Mouse (Mus musculus): ENCODE data around the gene Ahr. TPM values are rescaled to one million over a fixed set of nuclear protein-coding genes. Genes with fewer than 3 reads are reported as not detected.

Gene Ahr
- polyA plus RNA-seq (2015; fragmentation: Nextera tagmentation; extraction: Ambion mirVana), result 6.5 and 7.6 TPM in 2 replicates

DNA sequence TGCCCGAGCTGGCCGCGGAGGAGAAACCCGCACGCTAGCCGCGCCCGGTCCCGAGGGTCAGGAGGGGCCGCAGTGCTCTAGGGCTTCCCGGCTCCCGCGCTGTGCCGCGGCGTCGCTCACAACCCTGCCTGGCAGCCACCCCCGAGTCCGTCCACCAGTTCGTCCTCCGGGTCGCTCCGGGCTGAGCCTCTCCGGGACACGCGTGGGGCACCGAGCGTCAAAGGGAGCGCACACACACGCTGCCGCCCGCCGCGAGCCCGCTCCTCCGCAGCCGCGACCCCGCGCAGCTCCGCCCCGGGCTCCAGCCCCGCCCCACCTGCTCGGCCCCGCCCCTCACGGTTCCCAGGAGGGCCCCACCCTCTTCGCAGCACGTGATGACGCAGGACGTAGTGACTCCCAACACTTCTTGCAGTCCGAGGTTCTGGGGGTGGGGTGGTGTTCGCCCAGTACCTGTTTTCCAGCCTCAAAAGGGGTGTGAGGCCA lies at the start of gene Ahr:
Gene Ahr, minus strand, starts transcription at position 285 of the 483 bp plus-strand sequence.
- Histone ChIP-seq H3K27me3 (peaks cover 13% of the 10 kb centered on the region), H3K9me3 (no peaks in the 10 kb centered on the region), H3K4me3 (peak within 1 kb of the TSS; percentile 75), H3K27ac (no peak within 1 kb of the TSS), H3K9ac (peak within 1 kb of the TSS; percentile 75), H3K4me2 (replicated peaks) (peak within 1 kb of the TSS; percentile 100), H3K36me3 (no peaks in the 10 kb centered on the region), H3K4me1 (no peaks in the 10 kb centered on the region)
- peak; percentile 88 for ATAC-seq (ENCODE audit: low FRiP score, low read depth)
- WGBS, result 0% methylated on average over 33 of the region's 52 CpGs

DNA sequence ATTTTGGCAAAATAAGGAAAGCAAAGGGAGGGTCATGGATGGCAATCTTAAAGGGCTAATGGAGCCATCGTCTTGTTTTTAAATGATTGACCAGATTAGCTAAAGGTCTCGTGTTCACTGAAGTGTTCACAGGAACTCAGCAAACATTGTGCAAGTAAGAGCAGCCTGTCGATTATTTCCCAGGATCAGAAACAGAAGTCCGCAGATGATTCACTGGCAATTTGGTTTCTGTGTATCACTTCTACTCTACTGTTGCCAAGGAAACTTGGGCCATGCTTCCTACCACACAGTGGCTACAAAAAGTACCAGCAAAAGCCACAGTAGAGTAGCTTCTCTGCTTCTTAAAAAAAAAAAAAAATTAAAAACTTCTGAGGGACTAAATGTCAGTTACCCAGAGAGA lies 44.0 kb upstream of the Ahr start:
- Histone ChIP-seq H3K36me3 (no peaks in the 10 kb centered on the region), H3K27me3 (no peaks in the 10 kb centered on the region), H3K9ac (no peak overlapping the region), H3K4me3 (no peak overlapping the region), H3K9me3 (no peaks in the 10 kb centered on the region), H3K4me2 (replicated peaks) (no peak overlapping the region), H3K27ac (no peak overlapping the region), H3K4me1 (no peaks in the 10 kb centered on the region)
- WGBS, result 88% methylated on average over 4 of the region's 4 CpGs
- no peak for ATAC-seq (ENCODE audit: low FRiP score, low read depth)

DNA sequence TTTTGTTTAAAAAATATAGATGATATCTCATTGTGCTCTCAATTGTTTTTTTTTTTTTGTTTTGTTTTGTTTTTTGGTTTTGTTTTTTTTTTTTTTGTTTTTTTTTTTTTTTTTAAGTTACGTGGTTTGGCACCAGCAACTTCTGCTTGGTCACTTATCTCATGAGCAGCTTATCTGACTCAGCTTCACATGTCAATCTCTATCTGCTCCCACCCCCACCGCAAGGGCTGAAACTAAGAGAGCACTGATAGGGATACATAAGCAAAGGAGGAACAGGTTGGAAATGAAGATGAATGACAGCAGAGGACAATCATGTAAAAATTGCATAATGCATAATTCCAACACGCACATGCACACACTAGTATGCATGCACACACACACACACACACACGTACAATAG lies 41.3 kb upstream of the Ahr start:
- no peaks in the 10 kb centered on the region for H3K9me3 ChIP-seq
- no peak for ATAC-seq (ENCODE audit: low FRiP score, low read depth)
- no peak overlapping the region for H3K4me3 ChIP-seq
- H3K4me2 ChIP-seq (replicated peaks), result no peak overlapping the region
- no peaks in the 10 kb centered on the region for H3K36me3 ChIP-seq
- no peaks in the 10 kb centered on the region for H3K4me1 ChIP-seq
- no peaks in the 10 kb centered on the region for H3K27me3 ChIP-seq
- WGBS, result 87% methylated on average over 4 of the region's 4 CpGs
- no peak overlapping the region for H3K9ac ChIP-seq
- no peak overlapping the region for H3K27ac ChIP-seq

DNA sequence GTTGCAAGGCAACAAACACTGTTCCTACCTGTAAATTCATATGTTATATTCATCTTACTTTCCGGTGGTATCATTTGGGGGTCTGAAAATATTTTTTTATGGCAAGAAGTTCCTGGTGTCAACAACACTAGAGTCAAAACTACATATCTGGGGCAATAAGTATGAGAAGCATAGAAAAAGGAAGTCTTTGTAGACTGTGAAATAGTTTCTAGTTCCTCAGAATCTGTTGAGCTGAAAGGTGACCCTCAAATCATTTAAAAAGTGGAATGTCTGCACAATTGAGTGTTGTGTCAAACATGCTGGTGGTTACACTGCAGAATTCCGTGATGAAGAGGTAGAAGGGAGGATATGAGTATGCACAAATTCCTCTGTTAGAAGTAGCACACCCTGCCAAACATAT lies 38.9 kb upstream of the Ahr start:
- Histone ChIP-seq H3K4me1 (no peaks in the 10 kb centered on the region), H3K36me3 (no peaks in the 10 kb centered on the region), H3K4me2 (replicated peaks) (no peak overlapping the region), H3K27me3 (no peaks in the 10 kb centered on the region), H3K9ac (no peak overlapping the region), H3K27ac (no peak overlapping the region), H3K9me3 (no peaks in the 10 kb centered on the region), H3K4me3 (no peak overlapping the region)
- WGBS, result 79% methylated on average over 2 of the region's 2 CpGs
- ATAC-seq (ENCODE audit: low FRiP score, low read depth), result no peak

DNA sequence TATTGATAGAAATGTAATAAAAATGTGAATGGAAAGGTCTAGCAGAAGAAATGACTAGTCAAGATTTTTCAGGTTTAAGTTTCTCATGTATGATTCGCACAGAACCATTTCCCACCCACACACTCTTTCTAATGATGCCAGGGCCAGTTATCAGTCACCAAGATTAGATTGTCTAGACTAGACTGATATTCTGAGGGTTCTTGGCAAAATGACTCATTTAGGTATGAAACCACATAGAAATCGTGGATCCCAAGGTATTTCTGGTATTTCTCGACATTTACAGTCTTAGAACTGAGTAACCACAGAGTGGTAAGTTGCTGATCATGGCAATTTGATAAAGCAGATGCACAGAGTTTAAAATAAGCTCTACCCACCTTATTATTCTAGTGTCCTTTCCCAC lies 28.0 kb upstream of the Ahr start:
- Histone ChIP-seq H3K4me1 (no peaks in the 10 kb centered on the region), H3K27me3 (no peaks in the 10 kb centered on the region), H3K9ac (no peak overlapping the region), H3K4me3 (no peak overlapping the region), H3K4me2 (replicated peaks) (no peak overlapping the region), H3K27ac (no peak overlapping the region), H3K9me3 (no peaks in the 10 kb centered on the region), H3K36me3 (no peaks in the 10 kb centered on the region)
- WGBS, result 79% methylated on average over 3 of the region's 3 CpGs
- no peak for ATAC-seq (ENCODE audit: low FRiP score, low read depth)

DNA sequence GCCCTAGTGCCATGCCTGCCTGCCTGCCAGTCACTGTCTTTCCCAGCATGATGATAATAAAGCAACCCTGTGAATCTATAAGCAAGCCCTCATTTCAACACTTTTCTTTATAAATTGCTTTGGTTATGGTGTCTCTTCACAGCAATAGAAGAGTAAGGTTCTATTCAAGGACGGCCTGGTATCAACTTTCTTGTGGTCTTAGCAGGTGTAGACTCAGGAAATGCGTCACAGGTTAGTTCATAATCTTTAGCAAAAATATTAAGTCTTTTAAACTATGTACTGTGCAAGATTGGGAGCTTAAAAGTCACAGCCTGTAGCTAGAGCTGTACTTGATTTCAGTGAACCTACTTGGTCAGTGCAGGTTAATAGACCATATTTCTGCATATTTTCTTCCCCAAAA lies 24.0 kb upstream of the Ahr start:
- Histone ChIP-seq H3K9ac (no peak overlapping the region), H3K27me3 (no peaks in the 10 kb centered on the region), H3K36me3 (no peaks in the 10 kb centered on the region), H3K9me3 (no peaks in the 10 kb centered on the region), H3K4me3 (no peak overlapping the region), H3K4me2 (replicated peaks) (no peak overlapping the region), H3K27ac (no peak overlapping the region), H3K4me1 (peaks cover 4% of the 10 kb centered on the region; the same call in 1 of the 2 replicates)
- WGBS, result 85% methylated on average over 2 of the region's 2 CpGs
- no peak for ATAC-seq (ENCODE audit: low FRiP score, low read depth)

DNA sequence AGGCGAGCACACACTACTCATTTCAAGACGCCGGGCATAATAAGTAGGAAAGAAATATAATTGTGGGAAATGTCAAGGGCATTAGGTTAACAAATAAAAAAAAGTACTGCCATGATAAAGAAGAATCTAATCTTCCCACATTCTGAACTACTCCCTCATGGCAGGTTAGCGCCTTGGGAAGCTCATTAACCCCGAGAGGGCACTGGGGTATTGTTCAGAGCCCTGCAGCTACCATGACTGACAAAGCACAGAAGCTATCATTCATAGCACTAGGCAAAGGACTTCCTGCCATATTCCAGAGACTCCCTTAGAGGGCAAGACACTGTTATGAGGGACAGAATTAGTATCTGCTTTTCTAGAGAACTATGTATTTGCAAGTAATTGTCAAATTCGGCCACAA lies 21.1 kb upstream of the Ahr start:
- H3K36me3 ChIP-seq, result no peaks in the 10 kb centered on the region
- no peak for ATAC-seq (ENCODE audit: low FRiP score, low read depth)
- H3K4me2 ChIP-seq (replicated peaks), result no peak overlapping the region
- no peak overlapping the region for H3K9ac ChIP-seq
- H3K9me3 ChIP-seq, result 0 out of 2 replicates have a peak, but pooled peaks cover 3% of the 10 kb centered on the region
- 82% methylated on average over 6 of the region's 6 CpGs for WGBS
- H3K27ac ChIP-seq, result no peak overlapping the region
- peaks cover 4% of the 10 kb centered on the region; the same call in 1 of the 2 replicates for H3K4me1 ChIP-seq
- H3K4me3 ChIP-seq, result no peak overlapping the region
- no peaks in the 10 kb centered on the region for H3K27me3 ChIP-seq

DNA sequence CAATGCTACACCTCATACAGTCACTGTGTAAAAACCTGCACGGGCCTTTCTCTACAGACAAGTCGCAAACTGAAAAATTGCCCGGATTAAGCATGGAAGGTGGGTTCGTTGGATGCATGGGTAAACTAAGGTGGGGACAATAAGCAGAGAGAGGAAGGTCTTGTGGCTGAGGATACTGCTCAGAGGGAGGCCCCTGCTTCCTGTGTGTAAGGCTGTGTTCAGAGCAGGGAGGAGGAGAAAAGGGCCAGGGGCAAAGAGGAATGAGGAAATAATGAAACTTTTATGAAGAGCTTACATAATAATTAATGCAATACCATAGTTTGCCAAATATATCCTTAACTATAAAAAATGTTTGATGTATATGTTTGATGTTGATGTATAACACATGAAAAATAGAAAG lies 19.5 kb upstream of the Ahr start:
- H3K27ac ChIP-seq, result no peak overlapping the region
- no peak overlapping the region for H3K4me2 ChIP-seq (replicated peaks)
- WGBS, result 67% methylated on average over 4 of the region's 4 CpGs
- H3K27me3 ChIP-seq, result no peaks in the 10 kb centered on the region
- H3K36me3 ChIP-seq, result no peaks in the 10 kb centered on the region
- peaks cover 4% of the 10 kb centered on the region; the same call in 1 of the 2 replicates for H3K4me1 ChIP-seq
- no peak overlapping the region for H3K4me3 ChIP-seq
- no peak overlapping the region for H3K9ac ChIP-seq
- ATAC-seq (ENCODE audit: low FRiP score, low read depth), result no peak
- 0 out of 2 replicates have a peak, but pooled peaks cover 3% of the 10 kb centered on the region for H3K9me3 ChIP-seq

DNA sequence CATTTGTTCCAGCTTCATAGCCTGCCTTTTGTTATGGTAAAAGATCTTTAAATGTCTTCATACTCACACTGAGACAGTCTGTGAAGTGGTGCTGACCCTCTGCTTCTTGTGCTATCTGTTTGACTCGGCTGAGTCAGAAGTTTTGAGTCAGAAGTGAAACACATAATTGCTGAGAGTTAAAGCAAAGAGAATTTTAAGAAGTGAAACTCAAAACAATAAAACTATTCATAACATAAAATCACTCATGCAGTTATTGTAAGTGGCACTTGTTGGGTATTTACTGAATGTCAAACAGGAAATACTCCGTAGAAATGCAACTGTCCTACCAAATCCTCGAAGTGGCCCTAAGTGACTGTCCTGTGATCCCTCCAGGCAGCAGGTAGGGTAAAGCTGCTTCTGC lies 18.3 kb upstream of the Ahr start:
- no peak overlapping the region for H3K4me2 ChIP-seq (replicated peaks)
- no peak for ATAC-seq (ENCODE audit: low FRiP score, low read depth)
- no peaks in the 10 kb centered on the region for H3K27me3 ChIP-seq
- H3K9me3 ChIP-seq, result 0 out of 2 replicates have a peak, but pooled peaks cover 3% of the 10 kb centered on the region
- no peaks in the 10 kb centered on the region for H3K36me3 ChIP-seq
- H3K4me1 ChIP-seq, result peaks cover 4% of the 10 kb centered on the region; the same call in 1 of the 2 replicates
- no peak overlapping the region for H3K4me3 ChIP-seq
- no peak overlapping the region for H3K27ac ChIP-seq
- 76% methylated on average over 3 of the region's 3 CpGs for WGBS
- no peak overlapping the region for H3K9ac ChIP-seq

DNA sequence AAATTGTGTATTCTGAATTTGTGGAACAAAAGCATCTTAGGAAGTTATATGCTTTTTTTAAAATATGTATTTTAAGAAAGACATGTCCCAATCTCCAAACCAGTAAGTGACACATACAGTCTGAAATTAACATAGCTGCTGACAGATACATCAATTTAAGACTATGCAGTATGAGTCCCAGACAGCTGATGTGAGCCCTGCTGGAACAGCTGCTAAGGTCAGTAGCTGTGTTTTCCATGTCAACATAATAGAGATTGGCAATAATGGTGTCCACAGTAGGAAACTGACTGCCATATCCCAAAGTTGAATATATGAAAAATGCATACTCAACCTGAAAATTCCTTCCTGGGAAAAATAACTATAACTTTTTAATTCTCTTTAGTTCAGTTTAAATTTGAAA lies 15.5 kb upstream of the Ahr start:
- Histone ChIP-seq H3K4me3 (no peak overlapping the region), H3K4me2 (replicated peaks) (no peak overlapping the region), H3K9ac (no peak overlapping the region), H3K27me3 (no peaks in the 10 kb centered on the region), H3K36me3 (no peaks in the 10 kb centered on the region), H3K9me3 (0 out of 2 replicates have a peak, but pooled peaks cover 3% of the 10 kb centered on the region), H3K4me1 (peaks cover 4% of the 10 kb centered on the region; the same call in 1 of the 2 replicates), H3K27ac (no peak overlapping the region)
- no peak for ATAC-seq (ENCODE audit: low FRiP score, low read depth)

DNA sequence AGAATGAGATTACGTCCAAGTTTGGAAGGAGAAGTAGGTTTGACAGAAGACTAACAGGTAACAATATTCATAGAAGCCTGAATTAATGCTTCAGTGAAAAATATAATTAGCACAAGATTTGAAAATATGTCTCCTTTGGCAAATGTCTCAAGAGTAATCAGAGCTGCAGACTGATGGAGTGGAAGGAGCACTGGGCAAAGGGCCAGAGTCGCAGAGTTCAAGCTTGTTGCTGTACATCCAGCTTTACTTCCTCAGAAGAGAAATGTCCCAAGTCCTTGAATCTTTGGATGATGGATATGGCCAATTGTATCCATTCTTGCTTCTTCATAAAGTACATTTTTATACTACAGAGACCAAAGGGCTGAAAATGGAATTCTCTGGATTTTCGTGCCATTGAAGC lies 8.0 kb upstream of the Ahr start:
- no peaks in the 10 kb centered on the region for H3K36me3 ChIP-seq
- ATAC-seq (ENCODE audit: low FRiP score, low read depth), result no peak
- 73% methylated on average over 3 of the region's 3 CpGs for WGBS
- H3K4me3 ChIP-seq, result no peak overlapping the region
- H3K9ac ChIP-seq, result no peak overlapping the region
- no peaks in the 10 kb centered on the region for H3K27me3 ChIP-seq
- H3K4me1 ChIP-seq, result no peaks in the 10 kb centered on the region
- no peak overlapping the region for H3K4me2 ChIP-seq (replicated peaks)
- no peak overlapping the region for H3K27ac ChIP-seq
- no peaks in the 10 kb centered on the region for H3K9me3 ChIP-seq

DNA sequence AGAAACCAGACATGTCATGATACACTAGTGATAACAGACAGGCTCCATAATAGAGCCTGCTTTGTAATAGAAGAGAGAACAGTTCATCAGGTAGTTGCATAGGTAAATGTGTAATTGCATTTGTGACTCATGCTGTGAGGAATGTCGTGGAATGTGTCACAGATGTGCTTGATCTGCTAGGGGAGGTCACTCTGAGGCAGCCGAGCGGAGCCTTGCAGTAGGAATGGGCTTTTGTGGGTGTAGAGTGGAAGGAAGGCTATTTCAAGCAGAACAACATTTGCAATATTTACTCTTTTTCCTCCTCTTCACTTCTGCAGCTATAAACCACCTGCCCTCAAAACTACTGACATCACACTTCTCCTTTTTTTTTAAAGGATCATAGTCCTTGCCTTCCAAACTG lies 4.0 kb upstream of the Ahr start:
- WGBS, result 48% methylated on average over 3 of the region's 3 CpGs
- peaks cover 9% of the 10 kb centered on the region for H3K27me3 ChIP-seq
- no peaks in the 10 kb centered on the region for H3K9me3 ChIP-seq
- no peaks in the 10 kb centered on the region for H3K4me1 ChIP-seq
- no peak overlapping the region for H3K4me3 ChIP-seq
- H3K9ac ChIP-seq, result no peak overlapping the region
- no peak overlapping the region for H3K27ac ChIP-seq
- no peak overlapping the region for H3K4me2 ChIP-seq (replicated peaks)
- ATAC-seq (ENCODE audit: low FRiP score, low read depth), result no peak
- no peaks in the 10 kb centered on the region for H3K36me3 ChIP-seq

DNA sequence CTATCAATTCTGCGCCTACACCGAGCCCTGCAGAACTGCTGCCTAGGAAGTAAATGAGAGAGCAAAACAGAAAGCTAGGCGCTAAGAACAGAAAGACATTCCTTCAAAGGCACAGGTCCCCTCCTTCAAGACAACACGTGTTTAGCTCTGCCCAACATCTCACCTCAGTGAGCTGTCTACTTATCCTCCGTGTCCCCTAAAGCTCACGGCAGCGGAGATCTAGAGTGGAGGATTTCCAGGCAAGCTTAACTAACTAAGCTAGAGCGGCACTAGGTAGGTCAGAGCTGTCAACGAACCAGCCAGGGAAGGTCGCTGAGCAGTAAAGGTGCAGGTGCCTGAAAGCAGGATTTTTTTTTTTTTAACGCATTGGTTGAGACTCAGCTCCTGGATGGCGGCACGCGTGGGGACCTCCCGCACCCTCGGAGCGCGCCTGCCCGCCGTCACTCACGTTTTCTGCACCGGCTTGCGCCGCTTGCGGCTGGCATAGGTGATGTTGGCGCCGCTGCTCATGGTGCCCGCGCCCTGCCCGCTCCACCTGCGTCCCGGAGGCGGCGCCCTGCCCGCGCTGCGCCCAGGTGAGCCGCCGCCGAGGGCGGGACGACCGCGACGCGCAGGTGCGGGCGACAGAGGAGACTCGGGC lies 604 bp downstream of the Ahr start:
- Histone ChIP-seq H3K9me3 (no peaks in the 10 kb centered on the region), H3K4me3 (peak overlapping the region; percentile 75), H3K4me2 (replicated peaks) (peak overlapping the region; percentile 100), H3K9ac (peak overlapping the region; percentile 75), H3K27me3 (peaks cover 13% of the 10 kb centered on the region), H3K4me1 (no peaks in the 10 kb centered on the region), H3K36me3 (no peaks in the 10 kb centered on the region), H3K27ac (no peak overlapping the region)
- ATAC-seq (ENCODE audit: low FRiP score, low read depth), result peak; percentile 12; the same call in 1 of the 2 replicates
- under 1% methylated on average over 45 of the region's 49 CpGs for WGBS
